Mouse (Mus musculus) embryonic facial prominence, embryonic 11.5 days (tissue): ENCODE data around the gene Col6a1. TPM values are rescaled to one million over a fixed set of nuclear protein-coding genes. Genes with fewer than 3 reads are reported as not detected.
"Not testable (repeated sequence)": the region's sequence is repeated elsewhere in the genome, so short reads cannot be mapped to it uniquely, and the experiment has no call there.

Experiments
- ATAC-seq: fragments of 200-750 bp; cut with Nextera tagmentation; replicated peaks from 2 replicates; pipeline ENCODE4 v1.8.0; 2017; ENCODE audit warnings: low read depth; ENCODE audit not compliant: insufficient number of reproducible peaks, low FRiP score, low TSS enrichment
- DNase-seq: peaks from one replicate; pipeline ENCODE4 v3.0.0-alpha.2; 2015; ENCODE audit warnings: low spot score
- H3K27ac ChIP-seq: fragments of 300-500 bp; sonication (generic); replicated peaks from 2 replicates; pipeline ENCODE4 v1.5.1; 2014; ENCODE audit warnings: mild to moderate bottlenecking, low read depth, low read length, control low read depth
- H3K27me3 ChIP-seq: fragments of 300-500 bp; sonication (generic); 2 replicates; pipeline ENCODE4 v1.6.1; 2014; ENCODE audit warnings: mild to moderate bottlenecking, low read length, moderate library complexity, mixed read lengths; ENCODE audit not compliant: control insufficient read depth, insufficient read depth
- H3K36me3 ChIP-seq: fragments of 300-500 bp; sonication (generic); replicated peaks from 2 replicates; pipeline ENCODE4 v1.6.1; 2014; ENCODE audit warnings: low read depth, mild to moderate bottlenecking, low read length, moderate library complexity, mixed read lengths; ENCODE audit not compliant: control insufficient read depth, insufficient read depth
- H3K4me1 ChIP-seq: fragments of 300-500 bp; sonication (generic); 2 replicates; pipeline ENCODE4 v1.6.1; 2014; ENCODE audit warnings: low read length, mixed read lengths; ENCODE audit not compliant: control insufficient read depth, insufficient read depth
- H3K4me2 ChIP-seq: fragments of 300-500 bp; sonication (generic); 2 replicates; pipeline ENCODE4 v1.6.1; 2014; ENCODE audit warnings: low read depth, mild to moderate bottlenecking, control low read depth, low read length, moderate library complexity
- H3K4me3 ChIP-seq: fragments of 300-500 bp; sonication (generic); 2 replicates; pipeline ENCODE4 v1.5.1; 2014; ENCODE audit warnings: low read depth, low read length, control low read depth
- H3K9ac ChIP-seq: fragments of 300-500 bp; sonication (generic); replicated peaks from 2 replicates; pipeline ENCODE4 v1.6.1; 2014; ENCODE audit warnings: mild to moderate bottlenecking, control low read depth, low read length
- H3K9me3 ChIP-seq: fragments of 300-500 bp; sonication (generic); replicated peaks from 2 replicates; pipeline ENCODE4 v1.6.1; 2016; ENCODE audit warnings: mild to moderate bottlenecking, low read length, inconsistent platforms, mixed read lengths; ENCODE audit not compliant: control insufficient read depth
- WGBS: fragments of 180-500 bp; shearing (Covaris S2); extraction: QIAGEN DNeasy Blood & Tissue Kit; methylation state at CpG from one replicate; pipeline ENCODE4 v1.1.7; 2014; 5-methylcytosine and 5-hydroxymethylcytosine counted together
- polyA plus RNA-seq: library from polyadenylated mRNA; unstranded; fragments of >200 nt; fragmentation: Nextera tagmentation; extraction: Ambion mirVana; gene quantifications from 2 replicates; pipeline ENCODE4 v1.2.1, GENCODE M21; 2014

Gene Col6a1
- polyA plus RNA-seq, 1 experiment from 2014 or later = 19.8 TPM

GRCm38 (mm10) chr10:76759878-76760277, 33.9 kb upstream of the Col6a1 start:
- H3K27ac ChIP-seq = no peak overlapping the region
- no peak overlapping the region for H3K4me3 ChIP-seq
- no peaks in the 10 kb centered on the region for H3K36me3 ChIP-seq
- no peaks in the 10 kb centered on the region for H3K4me1 ChIP-seq
- no peak overlapping the region for H3K4me2 ChIP-seq
- no peaks in the 10 kb centered on the region for H3K27me3 ChIP-seq
- no peak for DNase-seq
- ATAC-seq = no peak
- WGBS = 96% methylated on average over 5 of the region's 5 CpGs
- no peaks in the 10 kb centered on the region for H3K9me3 ChIP-seq
- H3K9ac ChIP-seq = no peak overlapping the region

GRCm38 (mm10) chr10:76753640-76754039, 27.7 kb upstream of the Col6a1 start:
- no peak for DNase-seq
- Histone ChIP-seq H3K27ac (no peak overlapping the region), H3K36me3 (no peaks in the 10 kb centered on the region), H3K27me3 (no peaks in the 10 kb centered on the region), H3K4me1 (no peaks in the 10 kb centered on the region), H3K4me2 (no peak overlapping the region), H3K9me3 (no peaks in the 10 kb centered on the region), H3K9ac (no peak overlapping the region), H3K4me3 (no peak overlapping the region)
- ATAC-seq = no peak
- 91% methylated on average over 3 of the region's 3 CpGs for WGBS

GRCm38 (mm10) chr10:76744267-76744666, 18.3 kb upstream of the Col6a1 start:
- WGBS = 53% methylated on average over 11 of the region's 11 CpGs
- not testable (repeated sequence) for H3K4me3 ChIP-seq, H3K4me2 ChIP-seq, H3K27ac ChIP-seq, DNase-seq, H3K27me3 ChIP-seq, H3K9ac ChIP-seq, H3K36me3 ChIP-seq, ATAC-seq, H3K4me1 ChIP-seq, H3K9me3 ChIP-seq

GRCm38 (mm10) chr10:76736764-76737163, 10.8 kb upstream of the Col6a1 start:
- Histone ChIP-seq H3K36me3 (no peaks in the 10 kb centered on the region), H3K27ac (no peak overlapping the region), H3K27me3 (no peaks in the 10 kb centered on the region), H3K4me1 (peaks cover 13% of the 10 kb centered on the region), H3K9ac (no peak overlapping the region), H3K4me2 (no peak overlapping the region), H3K9me3 (no peaks in the 10 kb centered on the region), H3K4me3 (no peak overlapping the region)
- DNase-seq = no peak
- ATAC-seq = no peak
- WGBS = 65% methylated on average over 8 of the region's 8 CpGs

GRCm38 (mm10) chr10:76734979-76735378, 9.0 kb upstream of the Col6a1 start:
- DNase-seq (peak; percentile 89), ATAC-seq (no peak)
- H3K9me3 ChIP-seq = no peaks in the 10 kb centered on the region
- 4% methylated on average over 4 of the region's 4 CpGs for WGBS
- no peak overlapping the region for H3K9ac ChIP-seq
- H3K36me3 ChIP-seq = no peaks in the 10 kb centered on the region
- H3K27ac ChIP-seq = no peak overlapping the region
- no peak overlapping the region for H3K4me3 ChIP-seq
- no peak overlapping the region for H3K4me2 ChIP-seq
- H3K27me3 ChIP-seq = no peaks in the 10 kb centered on the region
- H3K4me1 ChIP-seq = peaks cover 13% of the 10 kb centered on the region

GRCm38 (mm10) chr10:76733677-76734068, 7.7 kb upstream of the Col6a1 start:
- DNase-seq (no peak), ATAC-seq (no peak)
- no peak overlapping the region for H3K4me2 ChIP-seq
- peak overlapping the region; percentile 62 for H3K27ac ChIP-seq
- H3K9me3 ChIP-seq = no peaks in the 10 kb centered on the region
- peaks cover 13% of the 10 kb centered on the region for H3K4me1 ChIP-seq
- H3K4me3 ChIP-seq = no peak overlapping the region
- H3K27me3 ChIP-seq = no peaks in the 10 kb centered on the region
- H3K36me3 ChIP-seq = no peaks in the 10 kb centered on the region
- WGBS = 43% methylated on average over 3 of the region's 3 CpGs
- H3K9ac ChIP-seq = peak overlapping the region; percentile 28; the same call in 1 of the 2 replicates

- peak overlapping the region; percentile 16; the same call in 1 of the 2 replicates for H3K4me2 ChIP-seq
- H3K9ac ChIP-seq = peak overlapping the region; percentile 28; the same call in 1 of the 2 replicates
- H3K27ac ChIP-seq = peak overlapping the region; percentile 74
- ATAC-seq (peak; percentile 63), DNase-seq (peak; percentile 87)
- 8% methylated on average over 17 of the region's 17 CpGs for WGBS
- no peaks in the 10 kb centered on the region for H3K9me3 ChIP-seq
- no peaks in the 10 kb centered on the region for H3K36me3 ChIP-seq
- H3K27me3 ChIP-seq = no peaks in the 10 kb centered on the region
- H3K4me3 ChIP-seq = no peak overlapping the region
- H3K4me1 ChIP-seq = peaks cover 13% of the 10 kb centered on the region
These were observed 7.1 kb upstream of the Col6a1 start for GRCm38 (mm10) chr10:76732881-76733676.

GRCm38 (mm10) chr10:76732391-76732790, 6.4 kb upstream of the Col6a1 start:
- WGBS = 66% methylated on average over 6 of the region's 6 CpGs
- no peak overlapping the region for H3K4me2 ChIP-seq
- DNase-seq = no peak
- no peak overlapping the region for H3K4me3 ChIP-seq
- H3K4me1 ChIP-seq = peaks cover 13% of the 10 kb centered on the region
- H3K9ac ChIP-seq = peak overlapping the region; percentile 14; the same call in 1 of the 2 replicates
- no peaks in the 10 kb centered on the region for H3K27me3 ChIP-seq
- H3K36me3 ChIP-seq = no peaks in the 10 kb centered on the region
- ATAC-seq = no peak
- H3K27ac ChIP-seq = peak overlapping the region; percentile 74
- H3K9me3 ChIP-seq = no peaks in the 10 kb centered on the region
